Mouse (Mus musculus): ENCODE data around the gene Zfp787.

DNA sequence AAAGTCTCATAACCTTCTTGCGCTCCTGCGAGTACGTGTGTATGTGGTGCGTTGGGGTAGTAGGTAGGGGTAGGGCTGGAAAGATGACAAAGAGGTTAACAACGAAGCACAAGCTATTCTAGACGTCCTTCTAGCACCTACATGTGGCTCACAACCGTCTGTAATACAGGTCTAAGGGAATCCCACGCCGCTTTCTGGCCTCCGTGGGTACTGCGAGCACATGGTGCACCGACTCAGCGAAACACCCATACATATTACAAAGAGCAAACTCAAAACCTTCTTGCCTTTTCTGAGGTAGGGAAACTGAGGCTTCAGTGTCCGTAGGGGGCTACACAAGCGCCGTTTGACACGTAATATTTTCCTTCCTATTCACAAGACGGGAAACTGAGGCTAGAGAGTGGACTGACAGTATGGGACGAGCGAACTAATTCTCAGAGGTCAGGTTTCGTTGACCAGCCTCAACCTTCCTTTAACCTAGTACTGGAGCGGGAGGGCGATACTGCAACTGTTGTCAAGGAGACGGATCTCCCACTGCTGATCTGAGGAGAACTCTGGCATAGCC lies 15.7 kb upstream of the Zfp787 start:
- TF ChIP-seq ZKSCAN1 (IDR thresholded peaks at IDR 0.05; ENCODE audit: low read depth, low read length) (no peak), HCFC1 (IDR thresholded peaks at IDR 0.05; ENCODE audit: low read depth, low read length) (no peak), EP300 (IDR thresholded peaks at IDR 0.05; ENCODE audit: low read depth in 1 of 2, low read length in 2 of 2) (no peak), SIN3A (IDR thresholded peaks at IDR 0.05; ENCODE audit: low read length) (no peak; the same call in 1 of the 2 replicates), USF1 (IDR thresholded peaks at IDR 0.05; ENCODE audit: low read depth, low read length) (0 out of 2 replicates have a peak, but pooled peaks have one; percentile 38), CHD1 (IDR thresholded peaks at IDR 0.05; ENCODE audit: low read depth, low read length) (no peak), CTCF (IDR thresholded peaks at IDR 0.05 in 2 of 3, conservative IDR thresholded peaks at IDR 0.05 in 1 of 3; ENCODE audit: control insufficient read depth in 1 of 3, insufficient read depth in 1 of 3, low read depth in 2 of 3, low read length in 3 of 3, poor library complexity in 1 of 3, severe bottlenecking in 1 of 3) (peak in 2 of 3 experiments; percentile 32 to 44; a peak in 3 of 6 replicates), BHLHE40 (IDR thresholded peaks at IDR 0.05; ENCODE audit: borderline replicate concordance, low read depth, low read length) (no peak), SMC3 (IDR thresholded peaks at IDR 0.05; ENCODE audit: low read depth, low read length) (peak; percentile 38), GATA1 (IDR thresholded peaks at IDR 0.05; ENCODE audit: low read depth, low read length) (no peak), POLR2A (IDR thresholded peaks at IDR 0.05; ENCODE audit: control insufficient read depth in 1 of 2, insufficient read depth in 1 of 2, low read depth in 1 of 2, low read length in 2 of 2, poor library complexity in 1 of 2) (peak in 1 of 2 experiments; percentile 36; a peak in 3 of 4 replicates), NELFE (IDR thresholded peaks at IDR 0.05; ENCODE audit: low read depth, low read length) (peak; percentile 75)

Data from MEL (cell line).